Mouse (Mus musculus): ENCODE results near the gene Phldb1. TPM values are rescaled to one million over a fixed set of nuclear protein-coding genes. Genes with fewer than 3 reads are reported as not detected.

The Phldb1 gene
- total RNA-seq, 4 experiments from 2014 or later, result 108 to 146 (median 128) TPM

DNA sequence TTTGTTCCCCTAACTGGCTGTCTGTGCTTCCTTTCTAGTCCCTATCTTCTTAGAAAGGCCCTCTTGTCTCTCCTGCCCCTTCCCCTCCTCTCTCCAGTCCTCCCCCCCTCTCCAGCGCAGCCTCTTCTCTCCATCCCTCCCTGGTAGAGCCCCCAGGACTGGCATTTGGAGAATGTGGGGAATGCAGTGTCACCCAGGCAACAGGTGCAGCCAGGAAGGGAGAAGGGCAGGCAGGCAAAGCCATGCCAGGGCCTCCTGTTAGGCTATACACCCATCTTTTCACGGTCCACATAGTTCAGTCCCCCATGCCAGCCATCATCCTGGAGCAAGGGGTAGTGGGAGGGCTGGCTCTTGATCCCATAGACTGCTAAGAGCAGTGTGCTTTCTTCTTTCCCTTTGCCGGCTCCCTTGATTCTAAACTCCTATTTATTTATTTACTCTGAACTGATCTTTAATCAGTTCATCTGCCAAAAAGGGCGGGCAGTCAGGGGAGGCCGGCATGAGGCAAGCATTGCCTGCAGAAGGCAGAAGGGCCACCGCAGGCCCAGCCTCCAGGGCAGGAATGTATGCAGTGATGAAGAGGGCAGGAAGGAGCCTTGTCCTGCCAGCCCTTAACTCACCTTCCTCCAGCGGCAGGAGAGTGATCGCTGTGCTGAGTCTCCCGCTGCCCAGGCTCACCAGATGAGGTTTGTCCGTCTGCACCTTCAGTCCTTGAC lies 8.4 kb downstream of the Phldb1 start:
- DNase-seq (ENCODE audit: low spot score), result no peak

DNA sequence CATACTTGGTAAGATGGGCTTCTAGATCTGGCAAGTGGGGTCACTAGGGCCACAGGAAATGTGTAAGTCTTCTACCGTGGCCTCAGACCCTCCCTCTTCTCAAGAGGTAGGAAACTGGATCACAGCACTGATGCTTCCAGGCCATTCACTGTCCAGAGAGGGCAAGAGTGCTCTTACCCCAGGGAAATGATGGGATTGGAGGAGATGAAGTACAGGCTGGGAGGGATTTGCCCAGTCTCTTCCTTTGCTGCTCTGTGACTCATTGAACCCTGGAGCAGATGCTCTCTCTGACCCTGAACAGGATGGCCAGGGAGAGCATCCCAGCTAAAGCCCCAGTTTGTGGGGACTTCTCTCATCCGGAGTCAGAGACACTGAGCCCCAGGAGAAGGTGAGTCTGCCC lies 10.3 kb downstream of the Phldb1 start:
- no peak for DNase-seq (ENCODE audit: low spot score)

DNA sequence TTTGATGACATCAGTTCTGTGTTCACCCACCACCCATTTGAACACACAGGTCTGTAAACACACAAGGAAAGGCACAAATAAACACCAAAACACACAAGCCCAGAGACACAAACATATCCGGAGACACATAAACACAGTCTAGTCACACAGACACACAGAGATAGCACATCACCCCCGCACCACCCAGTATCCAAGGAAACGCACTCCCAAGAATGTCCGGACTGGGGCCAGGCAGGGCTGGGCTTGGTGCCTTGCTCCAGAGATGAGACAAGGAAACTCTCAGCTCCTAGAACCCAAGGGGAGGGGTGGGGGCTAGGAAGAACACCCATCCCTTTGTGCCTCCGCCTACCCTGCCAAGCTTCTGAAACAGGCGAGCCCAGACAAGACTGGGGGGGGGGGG lies 10.8 kb downstream of the Phldb1 start:
- DNase-seq (ENCODE audit: low spot score), result no peak

DNA sequence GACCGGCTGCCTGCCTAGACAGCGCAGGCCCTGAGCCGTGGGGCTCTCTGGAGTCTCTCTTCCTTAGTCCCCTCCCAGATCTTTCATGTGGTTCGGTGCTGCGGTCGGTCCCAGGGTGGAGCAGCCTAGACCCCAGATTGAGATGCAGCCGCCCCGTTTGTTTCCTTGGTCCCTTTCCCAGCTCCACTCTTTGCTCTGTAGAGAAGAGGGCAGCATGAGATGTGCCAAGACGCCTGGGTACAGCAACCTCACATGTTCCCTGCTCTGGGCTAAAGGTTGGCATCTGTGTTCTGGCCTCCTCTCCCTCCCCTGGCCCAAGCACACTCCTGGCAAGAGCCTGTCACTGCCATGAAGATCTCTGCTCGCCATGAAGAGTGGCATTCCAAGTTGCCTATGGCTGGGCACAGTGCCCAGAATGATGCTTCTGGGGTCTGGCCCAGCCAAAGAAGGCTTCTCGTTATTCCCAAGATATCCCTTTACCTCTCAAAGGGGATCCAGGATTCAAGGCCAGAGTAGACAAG lies 11.4 kb downstream of the Phldb1 start:
- DNase-seq (ENCODE audit: low spot score), result no peak

DNA sequence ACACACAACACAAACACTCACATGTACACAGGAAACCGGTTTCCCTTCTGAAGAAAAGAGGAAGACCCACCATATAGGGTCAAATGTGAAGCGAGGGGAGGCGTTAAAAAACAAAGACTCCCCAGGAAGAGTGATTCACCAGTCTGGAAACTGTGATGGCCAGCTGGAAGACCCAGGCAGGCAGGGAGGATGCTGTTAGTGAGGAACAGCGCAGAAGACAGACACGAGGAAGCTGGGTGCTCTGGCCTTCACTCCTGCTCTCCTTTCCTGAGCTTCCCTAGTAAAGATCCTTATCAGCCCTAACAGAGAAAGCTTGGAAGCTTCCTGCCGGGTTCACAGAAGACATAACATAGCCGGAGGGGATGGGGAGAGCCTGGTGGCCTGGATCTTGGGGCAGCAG lies 12.0 kb downstream of the Phldb1 start:
- DNase-seq (ENCODE audit: low spot score), result no peak

DNA sequence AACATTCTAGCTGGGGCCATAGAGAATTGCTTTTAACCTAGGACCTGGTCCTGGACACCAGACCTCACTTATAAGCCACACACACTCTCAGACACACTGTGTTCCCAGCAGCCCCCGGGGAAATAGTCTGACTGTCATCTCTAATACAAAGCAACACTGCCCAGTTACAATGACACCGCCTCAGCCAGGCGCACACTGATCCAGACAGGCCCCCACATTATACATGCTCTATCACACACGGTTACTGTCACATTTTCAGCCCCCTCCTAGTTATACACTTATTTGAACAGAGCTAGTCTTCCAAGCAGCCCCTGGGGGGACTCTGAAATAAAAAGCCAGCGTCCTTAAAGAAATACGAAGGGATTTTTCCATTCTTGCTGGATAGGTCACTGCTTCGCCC lies 12.4 kb downstream of the Phldb1 start:
- no peak for DNase-seq (ENCODE audit: low spot score)

DNA sequence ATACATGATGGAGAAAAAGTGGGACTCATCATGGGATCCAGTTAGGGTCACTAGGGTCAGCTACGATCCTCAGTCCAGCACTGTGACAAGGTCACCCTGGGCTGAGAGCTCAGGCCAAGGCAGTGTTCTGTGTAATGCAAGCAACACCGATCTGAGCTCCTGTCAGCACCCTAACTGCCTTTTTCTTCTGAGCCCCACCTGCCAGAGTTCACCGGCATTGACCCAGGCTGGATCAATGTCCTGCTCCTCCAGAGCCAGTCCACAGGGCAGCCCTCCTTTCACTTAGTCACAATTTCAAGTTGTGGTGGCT lies 13.2 kb downstream of the Phldb1 start:
- DNase-seq (ENCODE audit: low spot score), result no peak

DNA sequence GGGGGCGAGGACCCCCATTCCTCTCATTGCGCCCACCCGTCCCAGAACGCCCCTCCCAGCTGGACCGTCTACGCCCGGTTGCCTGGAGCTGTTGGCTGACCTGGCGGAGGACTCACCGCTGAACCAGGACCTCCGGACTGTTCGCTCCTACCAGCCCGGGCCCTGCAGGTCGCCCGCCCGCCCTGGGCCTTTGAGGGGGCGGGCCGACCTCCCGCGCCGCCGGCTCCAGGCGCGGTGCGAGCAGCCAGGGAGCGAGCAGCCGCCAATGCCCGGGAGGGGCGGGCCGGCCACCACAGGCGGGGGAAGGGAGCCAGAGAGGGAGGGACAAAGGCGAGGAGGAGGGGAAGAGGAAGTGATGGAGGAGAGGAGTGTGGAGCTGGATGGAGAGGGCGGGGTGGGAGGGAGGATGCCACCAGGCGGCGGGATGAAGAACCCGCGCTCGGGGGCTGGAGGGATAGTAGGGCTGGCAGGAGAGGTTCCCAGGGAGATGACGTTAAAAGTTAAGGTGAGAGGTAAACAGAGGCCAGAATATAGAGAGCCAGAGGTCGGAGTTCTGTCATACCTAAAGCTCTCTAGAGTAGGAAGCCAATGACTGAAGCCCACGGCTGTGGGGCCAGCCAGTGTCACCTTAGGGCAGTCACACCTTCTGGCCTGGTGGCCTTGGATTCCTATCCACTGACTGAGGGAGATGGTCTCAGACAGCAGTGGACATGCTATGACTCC lies 13.7 kb downstream of the Phldb1 start:
- peak; percentile 89 for DNase-seq (ENCODE audit: low spot score)

DNA sequence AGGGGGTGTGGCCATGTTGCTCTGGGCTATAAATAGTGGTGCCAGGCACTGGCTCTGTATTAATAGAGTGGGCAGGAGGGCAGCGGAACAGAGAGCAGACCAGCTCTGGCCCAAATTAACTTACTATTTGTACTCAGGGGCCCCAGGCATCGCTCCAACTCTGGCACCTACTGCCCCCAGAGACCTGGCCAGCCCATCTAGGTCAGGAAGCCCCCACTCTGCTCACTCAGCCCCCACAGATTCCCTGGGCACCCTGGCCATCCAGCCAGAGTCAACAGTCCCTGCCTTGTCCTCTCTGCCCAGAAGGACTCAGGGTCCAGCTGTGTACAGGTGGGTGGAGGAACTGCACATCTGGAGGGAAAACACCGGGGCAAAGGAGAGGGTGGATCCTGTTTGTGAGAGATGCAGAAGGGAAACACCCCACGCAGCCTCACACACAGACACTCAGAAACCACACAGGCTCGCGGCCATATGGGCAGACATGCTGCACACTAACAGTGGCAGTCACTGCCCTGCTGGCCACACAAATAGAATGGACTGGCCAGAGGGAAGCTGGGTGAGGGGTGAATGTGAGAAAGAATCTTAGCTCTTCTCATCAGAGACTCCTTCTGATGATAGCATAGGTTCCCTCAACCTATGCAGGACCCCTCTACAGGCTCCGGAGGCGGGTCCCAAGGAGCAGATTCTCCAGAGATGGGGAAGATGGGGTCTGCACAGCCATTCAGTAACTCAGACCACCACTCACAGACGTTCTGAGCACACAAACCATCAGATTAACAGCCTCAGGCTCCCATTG lies 14.4 kb downstream of the Phldb1 start:
- no peak for DNase-seq (ENCODE audit: low spot score)

DNA sequence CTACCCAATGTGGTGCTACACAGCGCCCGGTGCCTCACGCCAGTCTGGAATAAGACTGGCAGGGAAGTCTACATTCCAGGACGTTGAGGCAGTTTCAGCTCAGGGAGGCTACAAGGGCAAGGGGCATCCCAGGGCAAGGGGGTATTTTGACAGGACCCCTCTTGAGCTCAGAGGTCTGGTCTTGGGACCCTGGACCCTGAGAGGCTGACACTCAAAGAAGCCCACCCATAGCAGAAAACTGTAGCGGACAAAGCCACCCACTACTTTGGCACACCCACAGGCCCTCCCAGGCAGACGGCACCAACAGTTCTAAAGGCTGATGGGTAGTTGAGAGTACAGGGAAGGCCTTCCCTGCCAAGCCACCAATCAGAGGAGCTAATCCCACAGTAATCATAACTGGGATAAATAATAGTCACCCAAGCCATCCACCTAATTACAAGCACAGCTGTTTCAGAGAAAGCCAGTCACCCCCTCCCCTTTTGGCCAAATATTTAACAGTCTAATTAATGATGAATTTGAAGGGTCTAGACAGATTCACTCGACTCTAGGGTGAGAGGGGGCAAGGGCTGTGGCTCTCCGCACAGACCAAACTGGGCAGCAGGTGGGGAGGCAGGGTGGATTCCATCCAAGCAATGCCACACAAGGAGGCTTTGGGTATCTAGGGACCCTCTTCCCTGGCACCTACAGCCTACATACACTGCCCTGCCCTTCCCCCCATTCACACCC lies 15.2 kb downstream of the Phldb1 start:
- DNase-seq (ENCODE audit: low spot score), result no peak

DNA sequence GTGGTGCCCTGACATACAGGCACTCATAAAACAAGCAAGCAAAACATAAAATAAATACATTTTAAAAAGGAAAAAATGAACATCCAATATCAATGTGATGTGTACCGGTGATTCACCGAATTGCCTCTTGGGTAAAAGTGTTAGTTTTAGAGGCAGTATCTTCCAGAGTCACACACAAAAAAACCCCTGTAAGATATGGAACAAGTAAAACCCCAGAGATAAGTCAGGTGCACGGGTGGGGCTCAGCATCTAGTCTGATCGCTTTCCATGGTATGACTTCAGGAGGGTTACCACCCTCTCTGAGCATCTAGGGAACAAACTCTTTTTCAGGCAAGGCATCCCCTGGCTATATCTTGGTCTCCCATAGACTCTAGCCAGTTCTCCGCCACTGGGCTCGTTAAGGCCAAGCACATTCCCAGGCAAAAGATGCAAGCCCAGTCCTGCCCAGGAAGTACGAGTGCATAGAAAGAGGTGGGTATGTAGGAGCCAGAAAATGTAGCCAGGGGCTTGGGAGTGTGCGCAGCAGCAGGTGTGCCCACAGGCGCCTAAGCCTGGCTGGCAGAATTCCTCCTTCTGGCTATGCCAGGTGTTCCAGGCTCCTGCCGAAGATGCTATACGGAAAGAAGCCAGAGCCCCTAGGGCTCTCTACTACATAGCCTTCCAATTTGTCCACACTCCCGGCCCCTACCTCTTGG lies 15.9 kb downstream of the Phldb1 start:
- no peak for DNase-seq (ENCODE audit: low spot score)

DNA sequence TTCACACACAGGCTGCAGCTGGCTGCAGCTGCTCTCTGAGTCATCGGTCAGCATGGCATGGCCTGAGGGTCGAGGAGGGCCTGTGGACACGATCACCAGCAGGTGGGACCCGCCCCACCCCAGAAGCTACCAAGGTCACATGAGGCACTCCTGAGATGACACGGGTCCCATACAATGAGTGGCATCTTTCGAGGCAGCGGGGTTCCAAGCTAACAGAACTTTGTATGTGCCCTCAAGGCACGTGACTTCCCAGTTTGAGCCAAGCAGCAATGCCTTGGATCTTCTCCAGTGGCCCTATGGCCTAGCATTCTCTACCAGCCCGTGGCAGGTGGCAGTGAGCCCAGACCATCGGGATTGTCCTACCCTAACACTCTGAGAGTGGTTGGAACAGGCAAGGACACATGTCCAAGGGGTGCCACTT lies 17.2 kb downstream of the Phldb1 start:
- peak; percentile 77 for DNase-seq (ENCODE audit: low spot score)

DNA sequence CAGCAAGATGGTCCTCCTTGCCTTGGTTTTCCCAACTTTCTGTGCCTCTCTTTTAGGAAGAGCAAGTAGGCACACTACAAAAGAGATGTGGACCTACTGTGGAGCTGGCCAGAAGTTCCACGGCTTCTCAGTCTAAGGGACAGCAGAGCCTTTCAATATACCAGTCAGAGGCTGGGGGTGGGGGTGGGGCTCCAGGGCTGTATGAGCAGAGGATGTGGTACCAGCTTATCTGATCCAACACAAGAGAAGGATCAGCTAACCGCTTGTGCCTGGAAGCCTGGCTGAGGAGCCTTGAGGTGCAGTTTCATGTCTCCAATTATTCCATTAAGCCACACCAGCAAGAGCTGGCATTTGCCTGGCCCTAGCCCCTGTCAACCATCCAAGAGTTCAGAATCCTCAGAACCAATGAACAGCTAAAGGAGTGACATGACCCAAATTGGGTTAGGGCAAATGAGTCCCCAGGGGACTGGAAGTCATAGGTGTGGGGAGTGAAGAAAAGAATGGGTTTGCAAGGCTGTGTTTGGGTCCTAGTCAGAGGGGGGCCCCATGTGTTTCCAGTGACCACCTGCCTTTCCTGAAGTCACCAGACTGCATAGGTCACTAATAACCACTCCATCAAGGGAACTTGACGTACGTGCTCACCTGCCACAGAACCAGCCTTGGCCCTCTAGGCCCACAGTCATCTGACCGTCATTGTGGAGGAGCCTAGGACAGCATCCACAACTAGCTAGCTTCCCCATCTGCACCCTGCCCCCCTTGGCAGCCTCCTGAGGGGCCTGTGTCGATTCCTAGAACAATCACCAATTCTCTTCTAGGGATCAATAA lies 17.8 kb downstream of the Phldb1 start:
- DNase-seq (ENCODE audit: low spot score), result no peak

DNA sequence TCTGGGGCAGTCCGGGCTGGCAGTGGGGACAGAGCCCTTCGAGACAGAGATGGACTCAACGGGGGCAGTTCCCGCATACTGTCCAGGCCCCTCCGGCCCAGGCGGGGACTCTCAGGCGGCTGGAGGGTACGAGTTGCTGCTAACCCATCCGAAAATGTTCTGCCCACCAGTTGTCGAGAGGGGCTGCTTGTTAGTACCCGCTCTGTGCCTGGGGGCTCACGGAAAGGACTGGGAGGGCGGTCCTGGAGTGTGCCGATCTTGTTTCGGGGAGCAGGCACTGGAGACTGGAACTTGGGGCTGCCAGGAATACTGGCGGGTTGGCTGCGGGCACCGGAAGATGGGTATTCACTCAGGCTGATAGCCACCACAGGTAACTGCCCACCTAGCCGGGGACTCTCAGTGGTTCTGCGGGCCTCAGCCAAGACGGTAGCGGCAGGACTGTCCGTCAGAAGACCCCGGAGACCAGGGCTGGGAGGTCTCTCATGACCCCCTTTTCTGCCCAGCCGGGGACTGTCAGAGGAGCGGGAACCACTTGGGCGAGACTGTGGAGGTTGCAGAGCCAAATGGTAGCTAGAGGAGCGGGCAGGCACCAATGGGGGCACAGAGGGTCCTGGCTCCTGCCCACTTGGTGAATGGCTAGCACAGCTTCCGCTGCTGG lies 19.2 kb downstream of the Phldb1 start:
- DNase-seq (ENCODE audit: low spot score), result no peak

DNA sequence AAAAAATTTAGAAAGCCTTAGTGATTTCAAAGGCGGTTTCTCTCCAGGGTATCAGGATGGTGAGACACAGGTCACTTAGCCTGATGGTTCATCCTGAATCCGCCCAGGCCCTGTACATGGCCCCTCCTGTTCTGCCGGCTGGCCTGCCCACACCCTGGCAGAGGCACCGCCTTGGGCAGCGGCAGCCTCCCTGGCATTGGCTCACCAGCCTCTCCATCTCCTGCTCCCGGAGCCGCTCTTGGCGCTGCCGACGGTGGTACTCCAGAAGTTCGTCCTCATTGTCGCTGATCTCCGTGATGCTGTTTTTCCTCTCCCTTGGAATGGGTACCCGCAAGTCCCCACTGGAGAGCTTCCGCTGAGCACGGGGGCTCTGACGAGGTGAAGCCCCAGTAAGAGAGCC lies 19.9 kb downstream of the Phldb1 start:
- DNase-seq (ENCODE audit: low spot score), result no peak

DNA sequence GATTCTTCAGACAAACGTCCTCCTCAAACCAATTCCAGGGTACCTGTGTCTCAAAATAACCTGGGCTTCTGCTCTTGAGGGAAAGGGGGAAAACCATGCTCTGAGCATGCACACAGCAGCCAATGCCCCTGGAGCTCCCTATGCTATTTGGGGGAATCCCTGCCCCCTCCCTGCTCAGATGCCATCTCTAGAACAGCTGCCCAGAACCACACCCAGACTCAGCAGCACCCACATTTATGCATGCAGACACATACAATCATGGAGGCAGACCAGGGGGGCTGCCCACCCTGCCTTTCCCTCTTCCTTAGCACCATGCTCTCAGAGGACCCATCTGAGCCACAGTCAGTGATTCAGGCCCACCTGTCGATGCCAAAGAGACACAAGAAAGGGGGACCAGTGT lies 21.4 kb downstream of the Phldb1 start:
- DNase-seq (ENCODE audit: low spot score), result no peak

DNA sequence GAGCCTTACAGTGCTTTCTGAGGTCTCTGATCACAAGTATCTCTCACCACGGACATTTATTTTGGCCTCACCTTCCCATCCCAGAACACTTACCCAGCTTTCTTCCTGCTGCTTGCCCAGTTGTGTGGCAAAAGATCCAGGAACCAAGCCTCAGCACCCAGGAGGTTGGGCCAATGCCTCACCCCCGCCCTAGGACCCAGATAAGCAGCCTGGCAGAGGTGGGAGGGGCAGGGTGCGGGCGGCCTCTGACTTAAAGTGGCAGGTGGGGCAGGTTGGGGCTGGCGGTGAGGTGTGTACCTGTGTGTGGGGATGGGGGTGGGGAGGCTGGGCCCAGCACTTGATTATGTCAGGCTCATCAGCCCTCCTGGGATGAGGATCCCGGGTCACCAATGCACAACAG lies 21.9 kb downstream of the Phldb1 start:
- no peak for DNase-seq (ENCODE audit: low spot score)

DNA sequence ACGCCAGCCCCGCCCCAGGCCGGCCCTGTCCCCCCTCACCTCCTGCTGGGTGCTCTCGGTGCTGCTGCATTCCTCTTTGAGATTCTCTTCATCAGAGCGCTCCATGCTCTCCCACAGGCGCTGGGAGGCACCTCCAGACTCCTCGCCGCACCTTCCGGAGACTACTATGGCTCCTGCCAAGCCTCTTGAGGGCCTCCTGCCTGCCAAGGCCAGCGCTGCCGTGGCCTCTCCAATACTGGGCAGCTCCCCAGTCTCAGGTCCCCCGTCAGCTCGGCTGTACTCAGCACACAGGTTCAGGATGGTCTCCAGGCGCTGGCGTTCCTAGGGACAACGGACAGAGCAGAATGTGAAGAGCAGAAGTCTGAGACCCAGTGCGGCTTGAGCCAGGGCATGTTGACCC lies 23.4 kb downstream of the Phldb1 start:
- no peak for DNase-seq (ENCODE audit: low spot score)

DNA sequence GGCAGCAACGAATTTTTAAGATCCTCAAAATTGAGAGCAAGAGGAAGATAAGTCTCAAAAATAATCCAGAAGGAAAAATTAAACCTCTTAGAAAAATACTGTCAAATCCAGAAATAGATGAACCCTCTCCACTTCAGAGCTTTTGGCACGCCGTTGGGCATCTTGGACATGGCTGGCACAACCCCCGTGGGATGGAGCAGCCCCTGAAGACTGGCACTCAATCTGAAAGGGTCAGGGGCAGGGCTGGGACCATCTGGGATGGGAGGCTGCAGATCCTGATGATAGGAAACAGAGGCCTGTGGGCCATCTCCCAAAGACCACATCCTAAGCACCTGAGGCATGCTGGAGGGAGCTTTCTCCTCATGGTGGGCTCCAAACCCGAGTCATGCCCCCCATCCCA lies 24.8 kb downstream of the Phldb1 start:
- DNase-seq (ENCODE audit: low spot score), result no peak

DNA sequence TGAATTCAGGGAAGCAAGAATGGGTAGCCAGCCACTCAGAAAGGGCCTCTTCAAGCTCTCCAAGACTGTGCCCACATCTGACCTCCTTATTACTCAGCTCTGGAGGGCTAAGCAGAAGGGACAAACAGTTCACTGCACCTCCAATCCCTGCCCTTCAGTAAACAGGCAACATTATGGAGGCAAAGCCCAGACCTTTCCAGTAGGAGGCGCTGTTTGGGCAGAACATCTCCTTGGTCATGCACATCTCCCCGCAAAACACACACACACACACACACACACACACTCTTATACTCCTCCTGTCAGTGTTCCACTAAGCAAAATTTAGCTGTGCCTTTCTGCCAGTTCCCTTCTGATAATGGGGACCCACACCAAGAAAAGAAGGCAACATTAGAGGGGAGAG lies 25.4 kb downstream of the Phldb1 start:
- no peak for DNase-seq (ENCODE audit: low spot score)

Data from heart, adult 8-10 months (tissue).